Mouse (Mus musculus) midbrain, embryonic 15.5 days (tissue): Measurements from ENCODE around the gene Smpdl3b. TPM values are rescaled to one million over a fixed set of nuclear protein-coding genes. Genes with fewer than 3 reads are reported as not detected.

Experiments used
- ATAC-seq: fragments of 200-750 bp; cut with Nextera tagmentation; replicated peaks from 2 replicates; pipeline ENCODE4 v1.8.0; 2017; ENCODE audit warnings: moderate TSS enrichment
- H3K27ac ChIP-seq: fragments of 300-500 bp; sonication (generic); 2 replicates; pipeline ENCODE4 v1.5.1; 2015; ENCODE audit warnings: mild to moderate bottlenecking, inconsistent platforms
- H3K27me3 ChIP-seq: fragments of 300-500 bp; sonication (generic); replicated peaks from 2 replicates; pipeline ENCODE4 v1.6.1; 2015; ENCODE audit warnings: inconsistent platforms
- H3K36me3 ChIP-seq: fragments of 300-500 bp; sonication (generic); replicated peaks from 2 replicates; pipeline ENCODE4 v1.6.1; 2015; ENCODE audit warnings: inconsistent platforms
- H3K4me1 ChIP-seq: fragments of 300-500 bp; sonication (generic); 2 replicates; pipeline ENCODE4 v1.6.1; 2015; ENCODE audit warnings: inconsistent platforms
- H3K4me2 ChIP-seq: fragments of 300-500 bp; sonication (generic); 2 replicates; pipeline ENCODE4 v1.6.1; 2015; ENCODE audit warnings: inconsistent platforms, mild to moderate bottlenecking, moderate library complexity
- H3K4me3 ChIP-seq: fragments of 300-500 bp; sonication (generic); 2 replicates; pipeline ENCODE4 v1.5.1; 2015; ENCODE audit warnings: mild to moderate bottlenecking, inconsistent platforms
- H3K9ac ChIP-seq: fragments of 300-500 bp; sonication (generic); 2 replicates; pipeline ENCODE4 v1.6.1; 2015; ENCODE audit warnings: mild to moderate bottlenecking, inconsistent platforms
- H3K9me3 ChIP-seq: fragments of 300-500 bp; sonication (generic); 2 replicates; pipeline ENCODE4 v1.6.1; 2016; ENCODE audit warnings: inconsistent platforms
- WGBS: fragments of 180-500 bp; shearing (Covaris S2); methylation state at CpG from one replicate; pipeline ENCODE4 v1.1.7; 2015; ENCODE audit warnings: mixed read lengths; 5-methylcytosine and 5-hydroxymethylcytosine counted together
- polyA plus RNA-seq: library from polyadenylated mRNA; unstranded; fragments of >200 nt; fragmentation: Nextera tagmentation; extraction: Ambion mirVana; gene quantifications from 2 replicates; pipeline ENCODE4 v1.2.1, GENCODE M21; 2015

Smpdl3b gene
- polyA plus RNA-seq, 1 experiment from 2014 or later: 1.0 TPM

GRCm38 (mm10) chr4:132713181-132713580 is 43.9 kb downstream of the Smpdl3b start:
- Histone ChIP-seq H3K4me3 (no peak overlapping the region), H3K9me3 (no peaks in the 10 kb centered on the region), H3K9ac (no peak overlapping the region), H3K27ac (no peak overlapping the region), H3K27me3 (no peaks in the 10 kb centered on the region), H3K4me2 (no peak overlapping the region), H3K36me3 (peaks cover 46% of the 10 kb centered on the region), H3K4me1 (no peaks in the 10 kb centered on the region)
- 95% methylated on average over 7 of the region's 7 CpGs for WGBS
- no peak for ATAC-seq

GRCm38 (mm10) chr4:132706885-132707284 is 50.2 kb downstream of the Smpdl3b start:
- Histone ChIP-seq H3K27ac (no peak overlapping the region), H3K4me1 (no peaks in the 10 kb centered on the region), H3K4me2 (no peak overlapping the region), H3K36me3 (peaks cover 61% of the 10 kb centered on the region), H3K9me3 (no peaks in the 10 kb centered on the region), H3K9ac (no peak overlapping the region), H3K4me3 (no peak overlapping the region), H3K27me3 (no peaks in the 10 kb centered on the region)
- WGBS: 96% methylated on average over 8 of the region's 8 CpGs
- ATAC-seq: no peak

- Histone ChIP-seq H3K27me3 (no peaks in the 10 kb centered on the region), H3K36me3 (peaks cover 37% of the 10 kb centered on the region), H3K9me3 (no peaks in the 10 kb centered on the region), H3K27ac (no peak overlapping the region), H3K4me1 (no peaks in the 10 kb centered on the region), H3K9ac (no peak overlapping the region), H3K4me2 (no peak overlapping the region), H3K4me3 (no peak overlapping the region)
- ATAC-seq: no peak
- WGBS: 95% methylated on average over 5 of the region's 5 CpGs
Observed at GRCm38 (mm10) chr4:132702076-132702475, 55.0 kb downstream of the Smpdl3b start.

GRCm38 (mm10) chr4:132693366-132693765 is 63.7 kb downstream of the Smpdl3b start:
- no peaks in the 10 kb centered on the region for H3K4me1 ChIP-seq
- 90% methylated on average over 3 of the region's 3 CpGs for WGBS
- no peaks in the 10 kb centered on the region for H3K27me3 ChIP-seq
- no peaks in the 10 kb centered on the region for H3K9me3 ChIP-seq
- no peak for ATAC-seq
- no peak overlapping the region for H3K4me2 ChIP-seq
- no peak overlapping the region for H3K27ac ChIP-seq
- H3K36me3 ChIP-seq: peaks cover 5% of the 10 kb centered on the region; the same call in 1 of the 2 replicates
- H3K9ac ChIP-seq: no peak overlapping the region
- no peak overlapping the region for H3K4me3 ChIP-seq

- Histone ChIP-seq H3K27ac (no peak overlapping the region), H3K4me2 (no peak overlapping the region), H3K4me3 (no peak overlapping the region), H3K36me3 (peaks cover 3% of the 10 kb centered on the region; the same call in 1 of the 2 replicates), H3K4me1 (no peaks in the 10 kb centered on the region), H3K9me3 (no peaks in the 10 kb centered on the region), H3K27me3 (no peaks in the 10 kb centered on the region), H3K9ac (no peak overlapping the region)
- WGBS: 85% methylated on average over 2 of the region's 2 CpGs
- no peak for ATAC-seq
Observed at GRCm38 (mm10) chr4:132689634-132690033, 67.4 kb downstream of the Smpdl3b start.

Other genes with a start within 250 kb of the Smpdl3b start
- gene Sesn2, start 246.8 kb downstream of the Smpdl3b start, polyA plus RNA-seq: 8.1 and 9.7 TPM in 2 replicates
- gene Atpif1, start 223.6 kb downstream of the Smpdl3b start, polyA plus RNA-seq: 1,207 and 1,280 TPM in 2 replicates
- 130 and 131 TPM in 2 replicates for gene Dnajc8, start 221.7 kb downstream of the Smpdl3b start, polyA plus RNA-seq
- 0.67 and 1.0 TPM in 2 replicates for gene Ptafr, start 193.2 kb downstream of the Smpdl3b start, polyA plus RNA-seq
- 14.5 and 15.3 TPM in 2 replicates for gene Eya3, start 118.3 kb downstream of the Smpdl3b start, polyA plus RNA-seq
- 4.0 and 5.4 TPM in 2 replicates for gene Xkr8, start 24.7 kb downstream of the Smpdl3b start, polyA plus RNA-seq
- gene Rpa2, start 11.1 kb upstream of the Smpdl3b start, polyA plus RNA-seq: 32.9 and 34.5 TPM in 2 replicates
- 0.62 and 0.65 TPM in 2 replicates for gene Themis2, start 39.1 kb upstream of the Smpdl3b start, polyA plus RNA-seq
- 52.8 and 59.9 TPM in 2 replicates for gene Ppp1r8, start 85.9 kb upstream of the Smpdl3b start, polyA plus RNA-seq
- gene Stx12, start 127.3 kb upstream of the Smpdl3b start, polyA plus RNA-seq: 154 and 161 TPM in 2 replicates
- gene Fam76a, start 165.3 kb upstream of the Smpdl3b start, polyA plus RNA-seq: 44.6 and 45.6 TPM in 2 replicates
- gene Fgr, start 216.8 kb upstream of the Smpdl3b start, polyA plus RNA-seq: 0.06 and 0.27 TPM in 2 replicates